Mouse (Mus musculus) monocyte, adult 59 days (primary cell): ENCODE data around the gene Gm21974. TPM values are rescaled to one million over a fixed set of nuclear protein-coding genes. Genes with fewer than 3 reads are reported as not detected.

Source experiments
- total RNA-seq, 2 experiments: library from RNA; stranded (reverse); gene quantifications; one replicate each; pipeline ENCODE4 v1.2.4; 2023

The Gm21974 gene
- total RNA-seq = not detected

DNA sequence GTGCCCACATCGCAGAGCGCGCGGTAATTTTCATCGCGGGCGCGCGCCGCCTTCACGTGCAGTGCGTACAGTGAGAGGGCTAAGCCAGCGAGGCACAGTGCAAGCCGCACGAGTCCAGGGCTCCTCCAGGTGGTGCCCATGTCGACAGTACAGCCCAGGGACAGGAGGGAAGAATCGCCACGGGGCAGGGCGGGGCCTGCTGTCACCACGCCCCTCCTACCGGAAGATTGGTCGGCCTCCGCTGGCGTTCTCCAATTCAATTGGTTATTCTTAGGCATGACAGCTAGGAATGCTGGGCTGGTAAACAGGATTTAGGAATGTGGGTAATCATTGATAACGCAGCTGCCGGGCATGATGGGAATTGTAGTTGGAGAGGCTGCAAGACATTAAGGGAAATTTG lies at the start of gene Gm21974, which contains the start of gene Vkorc1:
TSS of gene Gm21974 (minus strand) at position 13 of the 400 bp plus-strand sequence.
TSS of gene Vkorc1 (minus strand) at position 176 of the 400 bp plus-strand sequence.

GRCm38 (mm10) chr7:127929923-127930322 lies 34.7 kb upstream of the Gm21974 start, which contains the start of gene Prss8:
Gene Prss8, minus strand, starts transcription at chr7:127930104.

DNA sequence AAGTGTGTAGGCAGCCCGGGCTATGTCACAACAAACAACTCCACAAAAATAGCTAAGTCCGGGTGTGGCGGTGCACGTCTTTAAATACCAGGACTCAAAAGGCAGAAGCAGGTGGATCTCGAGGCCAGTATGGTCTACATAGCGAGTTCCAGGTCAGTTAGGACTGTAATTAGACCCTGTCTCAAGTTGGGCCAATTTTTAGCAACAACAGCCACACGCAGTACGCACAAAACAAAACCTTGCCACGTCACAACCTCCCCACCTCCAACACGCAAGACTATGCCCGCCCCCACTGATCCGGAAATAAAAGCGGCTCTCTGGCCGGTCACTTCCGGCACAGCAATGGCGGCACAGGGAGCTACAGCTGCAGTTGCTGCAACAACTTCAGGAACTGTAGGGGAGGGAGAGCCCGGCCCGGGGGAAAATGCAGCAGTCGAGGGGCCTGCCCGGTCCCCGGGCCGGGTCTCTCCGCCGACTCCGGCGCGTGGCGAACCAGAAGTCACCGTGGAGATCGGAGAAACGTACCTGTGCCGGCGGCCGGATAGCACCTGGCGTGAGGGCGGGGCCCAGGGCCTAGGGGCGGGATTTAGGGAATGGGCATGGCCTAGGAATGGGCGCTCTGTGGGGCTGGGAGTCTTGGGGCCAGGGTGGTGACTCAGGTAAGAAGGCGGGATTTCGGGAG lies 17.1 kb upstream of the Gm21974 start, which contains the start of gene Kat8:
TSS of gene Kat8 (plus strand) at position 327 of the 682 bp plus-strand sequence.

GRCm38 (mm10) chr7:127903971-127904796 lies 8.9 kb upstream of the Gm21974 start, which contains the start of gene Bckdk:
Gene Bckdk, plus strand, starts transcription at chr7:127904082.

GRCm38 (mm10) chr7:127890798-127891197 lies 4.5 kb downstream of the Gm21974 start, which contains the start of gene Prss53:
Gene Prss53, minus strand, starts transcription at chr7:127890970.

GRCm38 (mm10) chr7:127876467-127877348 lies 18.5 kb downstream of the Gm21974 start, which contains the start of gene Zfp668:
Gene Zfp668, minus strand, starts transcription at chr7:127876828.

GRCm38 (mm10) chr7:127876041-127876466 lies 19.2 kb downstream of the Gm21974 start, which contains the start of gene Zfp646:
Gene Zfp646, plus strand, starts transcription at chr7:127876221.

Other genes with a start within 250 kb of the Gm21974 start
- gene Bcl7c, start 186.5 kb downstream of the Gm21974 start, total RNA-seq = 10 to 100 TPM; 38.5 to 43.9 TPM
- not detected for gene Ctf1, start 182.7 kb downstream of the Gm21974 start, total RNA-seq
- not detected for gene Ctf2, start 163.3 kb downstream of the Gm21974 start, total RNA-seq
- gene Fbxl19, start 150.9 kb downstream of the Gm21974 start, total RNA-seq = 10 to 100 TPM in 1 of 2 experiments, 1 to 10 TPM in 1; 9.8 to 11.1 TPM
- gene Orai3, start 125.6 kb downstream of the Gm21974 start, total RNA-seq = 10 to 100 TPM; 52.5 to 54.7 TPM
- 10 to 100 TPM; 45.6 to 53.7 TPM for gene Setd1a, start 118.8 kb downstream of the Gm21974 start, total RNA-seq
- not detected for gene Gm49388, start 109.8 kb downstream of the Gm21974 start, total RNA-seq
- 10 to 100 TPM; 26.3 to 30.0 TPM for gene Hsd3b7, start 94.8 kb downstream of the Gm21974 start, total RNA-seq
- gene Stx4a, start 71.2 kb downstream of the Gm21974 start, total RNA-seq = 100 to 1,000 TPM; 136 to 139 TPM
- gene Stx1b, start 70.9 kb downstream of the Gm21974 start, total RNA-seq = under 1 TPM in 1 of 2 experiments, not detected in 1; 0.13 TPM
- 10 to 100 TPM; 48.4 to 48.8 TPM for gene Zfp646, start 19.2 kb downstream of the Gm21974 start, total RNA-seq
- gene Zfp668, start 18.6 kb downstream of the Gm21974 start, total RNA-seq = 1 to 10 TPM; 7.6 to 9.2 TPM
- gene Prss53, start 4.5 kb downstream of the Gm21974 start, total RNA-seq = 1 to 10 TPM; 1.0 to 1.3 TPM
- gene Vkorc1, start 163 bp upstream of the Gm21974 start, total RNA-seq = 10 to 100 TPM; 19.8 to 22.4 TPM
- 10 to 100 TPM; 28.2 to 30.0 TPM for gene Bckdk, start 8.6 kb upstream of the Gm21974 start, total RNA-seq
- gene Kat8, start 17.1 kb upstream of the Gm21974 start, total RNA-seq = 10 to 100 TPM; 28.7 to 31.1 TPM
- not detected for gene Prss8, start 34.6 kb upstream of the Gm21974 start, total RNA-seq
- 1 to 10 TPM in 1 of 2 experiments, under 1 TPM in 1; 0.70 to 1.4 TPM for gene Prss36, start 51.3 kb upstream of the Gm21974 start, total RNA-seq
- gene Fus, start 72.0 kb upstream of the Gm21974 start, total RNA-seq = 100 to 1,000 TPM; 505 to 623 TPM
- gene Pycard, start 98.4 kb upstream of the Gm21974 start, total RNA-seq = 10 to 100 TPM; 60.4 to 89.0 TPM
- gene Trim72, start 108.5 kb upstream of the Gm21974 start, total RNA-seq = under 1 TPM in 1 of 2 experiments, not detected in 1; 0.64 TPM
- gene Itgam, start 167.2 kb upstream of the Gm21974 start, total RNA-seq = 100 to 1,000 TPM; 557 to 582 TPM
- 10 to 100 TPM; 12.8 to 19.9 TPM for gene Gm49368, start 167.2 kb upstream of the Gm21974 start, total RNA-seq
- 100 to 1,000 TPM; 242 to 261 TPM for gene Itgax, start 234.1 kb upstream of the Gm21974 start, total RNA-seq